Mouse (Mus musculus) neural tube, embryonic 12.5 days (tissue): ENCODE measurements around the gene Chid1. TPM values are rescaled to one million over a fixed set of nuclear protein-coding genes. Genes with fewer than 3 reads are reported as not detected.

Experiments used
- ATAC-seq: fragments of 200-750 bp; cut with Nextera tagmentation; 2 replicates; pipeline ENCODE4 v1.8.0; 2017; ENCODE audit warnings: low read depth, mild to moderate bottlenecking, moderate TSS enrichment, moderate library complexity; ENCODE audit not compliant: low FRiP score
- H3K27ac ChIP-seq: fragments of 300-500 bp; sonication (generic); 2 replicates; pipeline ENCODE4 v1.5.1; 2016
- H3K27me3 ChIP-seq: fragments of 300-500 bp; sonication (generic); replicated peaks from 2 replicates; pipeline ENCODE4 v1.6.1; 2016; ENCODE audit warnings: mild to moderate bottlenecking
- H3K36me3 ChIP-seq: fragments of 300-500 bp; sonication (generic); 2 replicates; pipeline ENCODE4 v1.6.1; 2016; ENCODE audit warnings: mild to moderate bottlenecking
- H3K4me1 ChIP-seq: fragments of 300-500 bp; sonication (generic); 2 replicates; pipeline ENCODE4 v1.6.1; 2016
- H3K4me2 ChIP-seq: fragments of 300-500 bp; sonication (generic); replicated peaks from 2 replicates; pipeline ENCODE4 v1.6.1; 2016; ENCODE audit warnings: mild to moderate bottlenecking
- H3K4me3 ChIP-seq: fragments of 300-500 bp; sonication (generic); 2 replicates; pipeline ENCODE4 v1.5.1; 2016
- H3K9ac ChIP-seq: fragments of 300-500 bp; sonication (generic); 2 replicates; pipeline ENCODE4 v1.6.1; 2016; ENCODE audit warnings: mild to moderate bottlenecking
- H3K9me3 ChIP-seq: fragments of 300-500 bp; sonication (generic); 2 replicates; pipeline ENCODE4 v1.6.1; 2016; ENCODE audit warnings: mild to moderate bottlenecking
- WGBS: fragments of 180-500 bp; shearing (Covaris S2); methylation state at CpG from one replicate; pipeline ENCODE4 v1.1.7; 2016; 5-methylcytosine and 5-hydroxymethylcytosine counted together
- polyA plus RNA-seq: library from polyadenylated mRNA; unstranded; fragments of >200 nt; fragmentation: Nextera tagmentation; extraction: Ambion mirVana; gene quantifications from 2 replicates; pipeline ENCODE4 v1.2.1, GENCODE M21; 2016

Gene Chid1
- polyA plus RNA-seq, 1 experiment from 2014 or later, result 33.7 TPM

GRCm38 (mm10) chr7:141518926-141519325 lies 20.7 kb downstream of the Chid1 start:
- H3K9me3 ChIP-seq, result no peaks in the 10 kb centered on the region
- no peak overlapping the region for H3K9ac ChIP-seq
- H3K4me2 ChIP-seq, result no peak overlapping the region
- no peaks in the 10 kb centered on the region for H3K27me3 ChIP-seq
- H3K27ac ChIP-seq, result no peak overlapping the region
- 82% methylated on average over 3 of the region's 3 CpGs for WGBS
- 0 out of 2 replicates have a peak, but pooled peaks cover 4% of the 10 kb centered on the region for H3K4me1 ChIP-seq
- peaks cover 41% of the 10 kb centered on the region for H3K36me3 ChIP-seq
- no peak overlapping the region for H3K4me3 ChIP-seq
- ATAC-seq, result no peak

- Histone ChIP-seq H3K36me3 (peaks cover 45% of the 10 kb centered on the region), H3K9ac (no peak overlapping the region), H3K4me2 (no peak overlapping the region), H3K4me3 (no peak overlapping the region), H3K9me3 (no peaks in the 10 kb centered on the region), H3K27me3 (no peaks in the 10 kb centered on the region), H3K27ac (no peak overlapping the region), H3K4me1 (0 out of 2 replicates have a peak, but pooled peaks cover 4% of the 10 kb centered on the region)
- no peak for ATAC-seq
- WGBS, result 76% methylated on average over 5 of the region's 5 CpGs
Observed at GRCm38 (mm10) chr7:141518296-141518695, 21.4 kb downstream of the Chid1 start.

GRCm38 (mm10) chr7:141517638-141518037 lies 22.0 kb downstream of the Chid1 start:
- Histone ChIP-seq H3K36me3 (peaks cover 45% of the 10 kb centered on the region), H3K4me3 (no peak overlapping the region), H3K9ac (no peak overlapping the region), H3K4me1 (0 out of 2 replicates have a peak, but pooled peaks cover 4% of the 10 kb centered on the region), H3K9me3 (no peaks in the 10 kb centered on the region), H3K27me3 (no peaks in the 10 kb centered on the region), H3K27ac (no peak overlapping the region), H3K4me2 (no peak overlapping the region)
- WGBS, result 90% methylated on average over 4 of the region's 4 CpGs
- no peak for ATAC-seq

DNA sequence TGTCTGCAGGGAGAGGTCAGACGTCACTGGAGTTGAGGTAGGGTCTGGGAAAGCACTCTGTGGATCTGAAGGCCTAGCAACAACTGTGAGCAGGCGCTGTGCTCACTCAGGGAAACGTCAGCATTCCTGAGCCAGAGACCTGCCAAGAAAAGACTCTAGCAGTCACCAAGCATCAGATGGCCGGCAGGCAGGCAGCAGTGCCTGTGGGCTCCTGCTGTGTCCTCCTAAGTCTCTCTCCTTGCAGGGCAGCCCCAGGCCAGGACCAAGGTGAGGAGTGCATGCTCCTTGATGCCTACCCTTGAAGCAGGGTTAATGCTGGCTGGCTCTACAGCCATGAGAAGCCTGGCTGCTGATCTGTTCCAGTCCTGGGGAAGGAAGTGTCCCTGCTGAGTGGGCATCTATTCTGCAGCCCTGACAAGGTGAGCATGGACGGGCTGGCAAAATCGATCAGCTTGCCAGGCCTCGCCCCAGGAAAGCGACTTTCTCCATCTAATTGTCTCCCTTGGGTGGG lies 28.9 kb downstream of the Chid1 start:
- Histone ChIP-seq H3K9ac (no peak overlapping the region), H3K9me3 (0 out of 2 replicates have a peak, but pooled peaks cover 4% of the 10 kb centered on the region), H3K4me1 (no peaks in the 10 kb centered on the region), H3K4me3 (no peak overlapping the region), H3K27ac (no peak overlapping the region), H3K4me2 (no peak overlapping the region), H3K27me3 (no peaks in the 10 kb centered on the region), H3K36me3 (peaks cover 39% of the 10 kb centered on the region)
- no peak for ATAC-seq
- WGBS, result 67% methylated on average over 8 of the region's 8 CpGs

GRCm38 (mm10) chr7:141510196-141510595 lies 29.5 kb downstream of the Chid1 start:
- H3K9me3 ChIP-seq, result 0 out of 2 replicates have a peak, but pooled peaks cover 4% of the 10 kb centered on the region
- H3K4me3 ChIP-seq, result no peak overlapping the region
- no peak for ATAC-seq
- no peaks in the 10 kb centered on the region for H3K4me1 ChIP-seq
- peaks cover 35% of the 10 kb centered on the region for H3K36me3 ChIP-seq
- no peaks in the 10 kb centered on the region for H3K27me3 ChIP-seq
- no peak overlapping the region for H3K27ac ChIP-seq
- H3K9ac ChIP-seq, result no peak overlapping the region
- WGBS, result 95% methylated on average over 5 of the region's 5 CpGs
- H3K4me2 ChIP-seq, result no peak overlapping the region

DNA sequence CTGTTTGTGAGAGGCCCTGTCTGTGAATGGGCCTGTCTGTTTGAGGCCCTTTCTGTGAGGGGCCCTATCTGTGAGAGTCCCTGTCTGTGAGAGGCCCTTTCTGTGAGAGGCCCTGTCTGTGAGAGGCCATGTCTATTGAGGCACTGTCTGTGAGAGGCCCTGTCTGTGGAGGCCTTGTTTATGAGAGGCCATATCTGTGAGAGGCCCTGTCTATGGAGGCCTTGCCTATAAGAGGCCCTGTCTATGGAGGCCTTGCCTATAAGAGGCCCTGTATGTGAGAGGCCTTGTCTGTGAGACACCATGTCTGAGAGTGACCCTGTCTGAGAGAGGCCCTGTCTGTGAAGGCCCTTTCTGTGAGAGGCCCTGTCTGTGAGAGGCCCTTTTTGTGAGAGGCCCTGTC lies 31.5 kb downstream of the Chid1 start:
- peaks cover 24% of the 10 kb centered on the region for H3K36me3 ChIP-seq
- no peak for ATAC-seq

GRCm38 (mm10) chr7:141506278-141506677 lies 33.4 kb downstream of the Chid1 start:
- no peaks in the 10 kb centered on the region for H3K4me1 ChIP-seq
- H3K9ac ChIP-seq, result no peak overlapping the region
- no peak overlapping the region for H3K27ac ChIP-seq
- 0 out of 2 replicates have a peak, but pooled peaks cover 4% of the 10 kb centered on the region for H3K9me3 ChIP-seq
- no peak overlapping the region for H3K4me2 ChIP-seq
- H3K36me3 ChIP-seq, result peaks cover 27% of the 10 kb centered on the region
- no peak for ATAC-seq
- 72% methylated on average over 2 of the region's 2 CpGs for WGBS
- H3K27me3 ChIP-seq, result no peaks in the 10 kb centered on the region
- H3K4me3 ChIP-seq, result no peak overlapping the region

More for the DNA sequence above, 31.5 kb downstream of the Chid1 start:
- Histone ChIP-seq H3K4me3 (no peak overlapping the region), H3K27ac (no peak overlapping the region), H3K27me3 (no peaks in the 10 kb centered on the region), H3K9ac (no peak overlapping the region), H3K9me3 (0 out of 2 replicates have a peak, but pooled peaks cover 4% of the 10 kb centered on the region), H3K4me1 (no peaks in the 10 kb centered on the region), H3K4me2 (no peak overlapping the region)

DNA sequence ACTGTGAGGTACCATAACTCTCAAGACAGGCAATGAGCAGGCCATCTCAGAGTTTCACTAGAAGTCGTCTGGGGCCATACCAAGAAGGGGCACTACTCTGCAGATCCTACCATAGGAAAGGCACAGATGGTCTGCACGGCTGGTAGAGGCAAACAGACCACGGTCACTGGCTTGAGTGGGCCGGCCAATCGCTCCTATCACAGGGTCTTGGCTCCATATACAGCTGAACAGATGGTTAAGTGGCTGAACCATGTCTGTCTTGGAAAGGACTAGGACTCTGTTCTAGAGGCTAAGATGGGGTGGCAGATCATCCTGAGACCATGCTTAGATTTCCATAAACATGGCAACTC lies 37.1 kb downstream of the Chid1 start:
- Histone ChIP-seq H3K9me3 (0 out of 2 replicates have a peak, but pooled peaks cover 4% of the 10 kb centered on the region), H3K4me1 (no peaks in the 10 kb centered on the region), H3K27me3 (no peaks in the 10 kb centered on the region), H3K36me3 (peaks cover 18% of the 10 kb centered on the region; the same call in 1 of the 2 replicates), H3K27ac (no peak overlapping the region), H3K9ac (no peak overlapping the region), H3K4me2 (no peak overlapping the region), H3K4me3 (no peak overlapping the region)
- ATAC-seq, result no peak
- 93% methylated on average over 5 of the region's 5 CpGs for WGBS

DNA sequence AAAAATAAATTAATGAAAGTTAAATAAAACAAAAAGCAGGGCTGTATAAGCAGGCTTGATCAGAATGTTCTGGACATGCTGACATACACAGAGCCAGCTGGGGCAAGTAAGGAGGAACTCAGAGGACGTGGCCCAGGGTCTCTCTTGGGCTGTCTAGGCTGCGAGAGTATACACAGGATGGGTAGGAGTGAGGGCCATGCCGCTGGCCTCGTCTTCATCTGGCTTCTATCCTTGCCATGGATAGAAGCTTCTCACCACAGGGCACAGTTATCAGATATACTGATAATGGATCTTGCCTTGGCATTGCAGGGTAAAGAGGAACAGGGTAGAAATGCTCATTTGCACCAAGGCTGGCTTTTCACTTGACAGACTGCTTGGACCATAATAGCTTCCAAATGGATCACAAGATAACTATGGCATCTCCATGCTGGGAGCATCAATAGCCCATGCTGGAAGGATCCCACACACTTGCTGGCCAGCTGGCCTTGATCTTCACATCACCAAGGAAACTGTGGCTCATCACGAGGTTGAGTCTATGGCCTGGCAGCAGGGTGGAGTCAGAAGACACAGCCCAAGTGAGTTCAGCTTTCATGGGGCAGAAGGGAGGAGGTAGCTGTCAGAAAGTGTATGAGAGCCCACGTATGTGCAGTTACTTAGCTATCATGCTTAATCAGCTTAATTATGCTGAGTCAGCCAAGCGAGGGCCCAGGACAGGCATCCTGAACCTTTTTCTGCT lies 37.7 kb downstream of the Chid1 start:
- 0 out of 2 replicates have a peak, but pooled peaks cover 4% of the 10 kb centered on the region for H3K9me3 ChIP-seq
- WGBS, result 90% methylated on average over 7 of the region's 7 CpGs
- H3K4me2 ChIP-seq, result no peak overlapping the region
- no peaks in the 10 kb centered on the region for H3K27me3 ChIP-seq
- no peak overlapping the region for H3K27ac ChIP-seq
- H3K9ac ChIP-seq, result no peak overlapping the region
- no peak overlapping the region for H3K4me3 ChIP-seq
- no peak for ATAC-seq
- H3K4me1 ChIP-seq, result no peaks in the 10 kb centered on the region
- peaks cover 18% of the 10 kb centered on the region; the same call in 1 of the 2 replicates for H3K36me3 ChIP-seq

GRCm38 (mm10) chr7:141497600-141497999 lies 42.1 kb downstream of the Chid1 start:
- Histone ChIP-seq H3K9me3 (no peaks in the 10 kb centered on the region), H3K27me3 (no peaks in the 10 kb centered on the region), H3K4me3 (no peak overlapping the region), H3K4me2 (no peak overlapping the region), H3K9ac (no peak overlapping the region), H3K36me3 (peaks cover 28% of the 10 kb centered on the region), H3K4me1 (no peaks in the 10 kb centered on the region), H3K27ac (no peak overlapping the region)
- ATAC-seq, result no peak
- 93% methylated on average over 3 of the region's 3 CpGs for WGBS

- peaks cover 33% of the 10 kb centered on the region for H3K36me3 ChIP-seq
- no peak overlapping the region for H3K4me3 ChIP-seq
- H3K9ac ChIP-seq, result no peak overlapping the region
- ATAC-seq, result no peak
- H3K27me3 ChIP-seq, result no peaks in the 10 kb centered on the region
- H3K4me2 ChIP-seq, result no peak overlapping the region
- H3K4me1 ChIP-seq, result no peaks in the 10 kb centered on the region
- 93% methylated on average over 4 of the region's 4 CpGs for WGBS
- no peak overlapping the region for H3K27ac ChIP-seq
- H3K9me3 ChIP-seq, result no peaks in the 10 kb centered on the region
Observed at GRCm38 (mm10) chr7:141495940-141496339, 43.7 kb downstream of the Chid1 start.

DNA sequence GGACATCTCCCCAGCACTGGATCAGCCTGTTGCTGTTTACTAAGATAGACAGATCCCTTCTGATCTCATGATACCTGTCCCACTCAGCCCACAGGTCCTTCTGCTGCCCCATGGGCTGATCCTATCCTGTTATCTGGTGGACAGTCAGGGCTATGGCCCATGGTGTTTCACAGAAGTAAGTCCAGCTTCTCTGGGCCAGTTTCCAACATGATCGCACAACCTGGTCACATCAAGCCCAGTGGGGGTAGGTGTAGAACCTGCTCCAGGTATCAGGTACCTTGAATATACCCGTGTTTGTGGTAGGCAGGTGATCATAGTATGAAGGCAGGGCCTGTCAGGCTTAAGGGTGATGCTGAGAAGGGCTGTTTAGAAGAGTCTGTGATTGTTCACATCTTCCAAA lies 44.3 kb downstream of the Chid1 start:
- ATAC-seq, result no peak
- 90% methylated on average over 2 of the region's 2 CpGs for WGBS
- no peak overlapping the region for H3K27ac ChIP-seq
- no peaks in the 10 kb centered on the region for H3K9me3 ChIP-seq
- no peak overlapping the region for H3K4me2 ChIP-seq
- H3K4me3 ChIP-seq, result no peak overlapping the region
- H3K36me3 ChIP-seq, result peaks cover 33% of the 10 kb centered on the region
- H3K4me1 ChIP-seq, result no peaks in the 10 kb centered on the region
- H3K9ac ChIP-seq, result no peak overlapping the region
- no peaks in the 10 kb centered on the region for H3K27me3 ChIP-seq

- H3K4me2 ChIP-seq, result no peak overlapping the region
- no peaks in the 10 kb centered on the region for H3K27me3 ChIP-seq
- H3K9ac ChIP-seq, result no peak overlapping the region
- peaks cover 22% of the 10 kb centered on the region for H3K36me3 ChIP-seq
- H3K9me3 ChIP-seq, result no peaks in the 10 kb centered on the region
- H3K4me1 ChIP-seq, result no peaks in the 10 kb centered on the region
- WGBS, result 88% methylated on average over 1 of the region's 1 CpGs
- H3K4me3 ChIP-seq, result no peak overlapping the region
- no peak overlapping the region for H3K27ac ChIP-seq
- ATAC-seq, result no peak
Observed at GRCm38 (mm10) chr7:141493729-141494128, 45.9 kb downstream of the Chid1 start.
